Mouse (Mus musculus): ENCODE data around the gene 2210407C18Rik.

2210407C18Rik gene

DNA sequence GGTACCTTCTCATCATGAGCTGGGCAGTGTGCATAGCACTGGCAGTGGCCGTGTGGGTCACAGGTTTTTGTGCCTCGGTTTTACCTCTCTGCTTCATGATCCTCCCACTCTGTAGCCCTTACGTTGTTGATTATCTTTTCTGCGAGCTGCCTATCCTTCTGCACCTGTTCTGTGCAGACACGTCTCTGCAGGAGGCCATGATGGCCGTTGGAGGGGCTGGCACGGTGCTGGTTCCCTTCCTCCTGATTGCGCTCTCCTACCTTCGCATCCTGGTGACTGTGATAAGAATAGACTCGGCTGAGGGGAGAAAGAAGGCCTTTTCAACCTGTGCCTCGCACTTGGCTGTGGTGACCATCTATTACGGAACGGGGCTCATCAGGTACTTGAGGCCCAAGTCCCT lies 18.0 kb downstream of the 2210407C18Rik start:
- no peak for DNase-seq (ENCODE audit: low spot score)

- no peak for DNase-seq (ENCODE audit: low spot score)
Observed at GRCm38 (mm10) chr11:58594814-58595213, 21.1 kb downstream of the 2210407C18Rik start, which contains the start of gene Olfr324. Olfr324 (plus strand) TSS chr11:58595114.

DNA sequence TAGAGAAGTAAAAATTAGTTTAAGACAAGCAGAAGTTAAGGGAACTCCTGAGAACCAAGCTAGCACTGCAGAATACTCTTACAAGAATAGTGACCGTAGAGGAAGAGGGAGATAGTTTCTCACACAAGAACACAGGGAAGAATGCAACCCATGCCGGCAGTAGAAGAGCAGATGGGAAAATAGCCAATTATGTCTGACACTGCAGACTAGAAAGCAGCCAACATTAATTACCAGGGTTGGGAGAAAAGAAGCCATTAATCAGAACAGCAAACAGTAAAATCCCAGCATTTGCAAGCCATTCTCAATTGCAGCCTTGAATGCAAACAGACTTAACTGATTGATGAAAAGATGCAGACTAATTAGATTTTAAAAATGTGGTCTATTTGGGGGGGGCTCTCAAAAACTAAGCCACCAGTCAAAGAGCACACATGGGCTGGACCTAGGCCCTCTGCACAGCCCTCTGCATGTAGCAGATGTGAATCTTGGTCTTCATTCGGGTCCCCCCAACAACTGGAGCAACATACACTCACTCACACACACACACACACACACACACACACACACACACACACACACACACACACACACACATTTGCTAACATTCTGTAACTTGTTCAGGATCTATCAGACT lies 27.1 kb downstream of the 2210407C18Rik start:
- DNase-seq (ENCODE audit: low spot score): no peak

DNA sequence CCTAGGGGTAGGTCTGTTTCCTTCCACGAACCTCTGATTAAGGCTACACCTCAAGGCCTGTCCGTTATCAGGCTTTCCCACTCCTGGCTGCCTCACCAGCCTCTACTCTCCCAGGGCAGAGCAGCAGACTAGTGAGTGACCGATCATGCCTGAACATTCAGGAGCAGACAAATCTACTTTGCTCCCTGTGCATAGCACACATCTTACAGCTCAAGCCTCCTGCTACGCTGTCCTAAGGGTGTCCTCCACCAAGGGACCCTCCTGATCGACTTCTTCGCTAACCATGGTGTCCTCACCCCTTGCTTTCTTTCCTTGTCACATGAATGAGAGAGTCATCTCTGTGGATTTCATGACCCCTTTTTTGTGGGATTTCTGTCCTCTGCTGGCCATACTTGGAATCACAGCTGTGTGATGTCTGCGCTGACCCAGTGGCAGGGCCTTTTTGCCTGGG lies 28.0 kb downstream of the 2210407C18Rik start:
- no peak for DNase-seq (ENCODE audit: low spot score)

- no peak for DNase-seq (ENCODE audit: low spot score)
Observed at GRCm38 (mm10) chr11:58578636-58579035, 37.2 kb downstream of the 2210407C18Rik start.

DNA sequence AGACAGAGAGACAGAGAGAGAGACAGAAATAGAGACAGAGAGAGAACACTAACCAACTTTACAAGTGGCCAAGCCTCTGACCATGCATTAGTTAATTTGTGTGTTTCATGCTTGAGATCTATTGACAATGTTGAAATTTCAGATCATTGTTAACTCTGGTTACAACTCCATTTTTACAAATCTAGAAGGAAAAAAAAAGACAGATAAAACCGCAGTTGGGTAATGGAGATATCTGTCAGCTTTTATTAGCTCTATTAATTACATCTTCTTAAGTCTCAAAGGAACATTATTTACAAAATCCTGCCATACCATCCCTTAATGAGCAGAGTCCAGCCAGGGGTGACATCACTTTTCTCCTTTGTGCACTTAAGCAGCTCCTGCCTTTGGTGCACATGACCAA lies 38.4 kb downstream of the 2210407C18Rik start, which contains the start of gene Olfr325:
Olfr325 (plus strand) TSS at position 301 of the 400 bp plus-strand sequence.
- DNase-seq (ENCODE audit: low spot score): no peak

- DNase-seq (ENCODE audit: low spot score): no peak
Observed at GRCm38 (mm10) chr11:58570405-58570804, 45.5 kb downstream of the 2210407C18Rik start, which contains the start of gene Olfr224. Olfr224 (minus strand) TSS chr11:58570553.

All from urinary bladder, postnatal 10 days (tissue).